Mouse (Mus musculus): ENCODE measurements around the gene Ttc28.
"Not testable (repeated sequence)": the region's sequence is repeated elsewhere in the genome, so short reads cannot be mapped to it uniquely, and the experiment has no call there.

- not testable (repeated sequence) for TF ChIP-seq POLR2A (IDR thresholded peaks at IDR 0.05; ENCODE audit: low read depth, low read length); CTCF (IDR thresholded peaks at IDR 0.05; ENCODE audit: extremely low read depth, insufficient read depth, insufficient read length, insufficient replicate concordance)
These were observed 381.6 kb downstream of the Ttc28 start for GRCm38 (mm10) chr5:111261162-111261561.

Data from spleen, adult 2 months (tissue).